Mouse (Mus musculus): ENCODE measurements around the gene Pacsin2. TPM values are rescaled to one million over a fixed set of nuclear protein-coding genes. Genes with fewer than 3 reads are reported as not detected.
"Not testable (repeated sequence)": the region's sequence is repeated elsewhere in the genome, so short reads cannot be mapped to it uniquely, and the experiment has no call there.

The Pacsin2 gene
- total RNA-seq (2021): 100 to 1,000 TPM in 1 of 2 experiments, 10 to 100 TPM in 1; 76.7 to 111 TPM
- polyA plus RNA-seq (2012; rRNA removed): 25.3 and 28.9 TPM in 2 replicates
- long read RNA-seq, transcript Pacsin2-210 (11 exons, 3,103 nt): minor isoform, 5 of 104 reads
- long read RNA-seq, transcript Pacsin2-203 (11 exons, 3,693 nt): major isoform, 59 of 104 reads
- long read RNA-seq, transcript Pacsin2-202 (11 exons, 3,186 nt): minor isoform, 14 of 104 reads
- long read RNA-seq, partial matches to known transcripts: 7 of 104 reads
- long read RNA-seq, other reads (novel, unspliced or antisense): 19 of 104 reads

GRCm38 (mm10) chr15:83464083-83464904 lies at the start of gene Pacsin2:
Gene Pacsin2, minus strand, starts transcription at chr15:83464606.
- peak; percentile 99 for DNase-seq

GRCm38 (mm10) chr15:83512489-83513281 lies 48.3 kb upstream of the Pacsin2 start:
- DNase-seq: no peak

- peak; percentile 98 for DNase-seq
These were observed 46.5 kb upstream of the Pacsin2 start, which contains the start of gene Ttll1 for GRCm38 (mm10) chr15:83510805-83511405. Gene Ttll1, minus strand, starts transcription at chr15:83510893.

GRCm38 (mm10) chr15:83509950-83510804 lies 45.8 kb upstream of the Pacsin2 start:
- DNase-seq: no peak

- not testable (repeated sequence) for DNase-seq
These were observed 37.1 kb upstream of the Pacsin2 start for GRCm38 (mm10) chr15:83501483-83501882.

GRCm38 (mm10) chr15:83500352-83500751 lies 35.9 kb upstream of the Pacsin2 start:
- DNase-seq: no peak

- DNase-seq: no peak
These were observed 34.9 kb upstream of the Pacsin2 start for GRCm38 (mm10) chr15:83499211-83499755.

- DNase-seq: no peak
These were observed 32.9 kb upstream of the Pacsin2 start for GRCm38 (mm10) chr15:83497299-83497698.

GRCm38 (mm10) chr15:83495787-83496367 lies 31.5 kb upstream of the Pacsin2 start:
- DNase-seq: peak; percentile 68

GRCm38 (mm10) chr15:83495195-83495594 lies 30.8 kb upstream of the Pacsin2 start:
- DNase-seq: no peak

- no peak for DNase-seq
These were observed 30.1 kb upstream of the Pacsin2 start for GRCm38 (mm10) chr15:83494572-83494920.

- peak; percentile 30 for DNase-seq
These were observed 29.6 kb upstream of the Pacsin2 start for GRCm38 (mm10) chr15:83493856-83494571.

- DNase-seq: no peak
These were observed 27.5 kb upstream of the Pacsin2 start for GRCm38 (mm10) chr15:83491891-83492290.

- no peak for DNase-seq
These were observed 25.1 kb upstream of the Pacsin2 start for GRCm38 (mm10) chr15:83489471-83489870.

- DNase-seq: no peak
These were observed 23.2 kb upstream of the Pacsin2 start for GRCm38 (mm10) chr15:83487477-83488115.

- no peak for DNase-seq
These were observed 19.9 kb upstream of the Pacsin2 start for GRCm38 (mm10) chr15:83484311-83484710.

- DNase-seq: peak; percentile 43
These were observed 19.1 kb upstream of the Pacsin2 start for GRCm38 (mm10) chr15:83483482-83483881.

- DNase-seq: no peak
These were observed 18.3 kb upstream of the Pacsin2 start for GRCm38 (mm10) chr15:83482645-83483224.

Measured in adrenal gland, adult 2 months (tissue).